Mouse (Mus musculus) kidney, adult 2 months (tissue): ENCODE measurements around the gene Itgam. TPM values are rescaled to one million over a fixed set of nuclear protein-coding genes. Genes with fewer than 3 reads are reported as not detected.

Source experiments
- DNase-seq: peaks from one replicate; pipeline ENCODE4 v3.0.0; 2021
- H3K27ac ChIP-seq: fragments of 200-500 bp; 2 replicates; pipeline ENCODE4 v1.5.1; 2012; ENCODE audit warnings: low read depth, low read length, control low read depth, inconsistent platforms; ENCODE audit not compliant: insufficient read depth
- H3K27me3 ChIP-seq: fragments of 200-500 bp; replicated peaks from 2 replicates; pipeline ENCODE4 v1.6.1; 2012; ENCODE audit warnings: mild to moderate bottlenecking, moderate library complexity, low read length, inconsistent platforms; ENCODE audit not compliant: control insufficient read depth, insufficient read depth
- H3K36me3 ChIP-seq: fragments of 200-500 bp; 2 replicates; pipeline ENCODE4 v1.6.1; 2012; ENCODE audit warnings: mild to moderate bottlenecking, moderate library complexity, low read length, inconsistent platforms; ENCODE audit not compliant: control insufficient read depth, insufficient read depth
- H3K4me1 ChIP-seq: fragments of 200-500 bp; 2 replicates; pipeline ENCODE4 v1.6.1; 2011; ENCODE audit warnings: low read length; ENCODE audit not compliant: control insufficient read depth, insufficient read depth
- H3K4me3 ChIP-seq: fragments of 200-500 bp; 2 replicates; pipeline ENCODE4 v1.5.1; 2011; ENCODE audit warnings: mild to moderate bottlenecking, low read depth, low read length, control low read depth; ENCODE audit not compliant: insufficient read depth
- CTCF ChIP-seq: fragments of 200-500 bp; conservative IDR thresholded peaks from 2 replicates; pipeline ENCODE4 v1.5.1; 2011; ENCODE audit warnings: low read depth, mild to moderate bottlenecking, control low read depth, low read length, moderate library complexity, mixed read lengths; ENCODE audit not compliant: insufficient read depth, insufficient read length
- POLR2A ChIP-seq: fragments of 200-500 bp; IDR thresholded peaks from one replicate; pipeline ENCODE4 v1.6.1; 2011; ENCODE audit warnings: low read depth, low read length, control low read depth
- WGBS: fragments of 180-500 bp; shearing (Covaris S2); methylation state at CpG from one replicate; pipeline ENCODE4 v1.1.7; 2018; 5-methylcytosine and 5-hydroxymethylcytosine counted together
- polyA plus RNA-seq: library from polyadenylated mRNA; depleted of rRNA; stranded (reverse); fragments of >200 nt; gene quantifications from 2 replicates; pipeline ENCODE4 v1.2.3, GENCODE M21; 2012

Itgam gene
- polyA plus RNA-seq, 1 experiment: 7.0 TPM

DNA sequence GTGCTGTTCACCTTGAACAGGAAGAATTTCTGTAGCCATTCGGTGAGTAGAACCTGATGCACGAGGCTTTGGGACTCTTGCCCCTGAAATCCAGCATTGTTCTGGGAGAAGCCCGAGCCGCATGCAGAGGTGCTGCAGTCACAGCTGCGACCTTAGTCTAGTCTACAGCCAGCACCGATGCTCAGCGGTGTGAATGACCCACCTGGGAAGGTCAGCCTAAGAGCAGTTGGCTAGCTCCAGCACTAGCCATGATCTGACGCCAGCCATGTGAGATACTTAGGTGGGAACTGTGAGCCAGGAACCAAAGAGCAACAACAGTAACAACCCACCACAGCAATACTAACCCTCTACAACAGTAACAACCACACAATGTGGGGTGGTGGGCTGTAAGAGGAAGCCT is 4.6 kb upstream of the Itgam start:
- 71% methylated on average over 8 of the region's 8 CpGs for WGBS
- no peak overlapping the region for H3K27ac ChIP-seq
- no peaks in the 10 kb centered on the region for H3K4me1 ChIP-seq
- H3K27me3 ChIP-seq: no peaks in the 10 kb centered on the region
- TF ChIP-seq POLR2A (no peak), CTCF (no peak)
- H3K36me3 ChIP-seq: no peaks in the 10 kb centered on the region
- H3K4me3 ChIP-seq: no peak overlapping the region
- no peak for DNase-seq

DNA sequence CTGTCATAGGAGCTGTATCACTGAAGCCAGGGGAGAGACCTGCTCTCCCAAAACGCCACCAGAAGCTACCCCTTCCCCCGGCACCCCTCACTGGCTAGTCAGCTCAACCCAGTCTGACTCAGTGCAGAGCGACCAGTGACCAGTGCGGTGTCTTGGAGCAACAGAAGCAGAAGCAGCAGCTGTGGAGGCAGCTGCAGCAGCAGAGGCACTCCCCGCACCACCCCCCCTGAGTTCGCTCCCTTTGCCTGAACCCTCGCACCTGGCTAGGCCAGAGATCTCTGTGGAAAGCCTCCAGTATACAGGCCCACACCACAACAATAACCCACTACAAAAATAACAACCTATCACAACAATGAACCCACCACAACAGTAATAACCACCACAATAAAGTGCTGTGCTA is 3.9 kb upstream of the Itgam start:
- H3K36me3 ChIP-seq: no peaks in the 10 kb centered on the region
- H3K4me1 ChIP-seq: no peaks in the 10 kb centered on the region
- H3K27ac ChIP-seq: no peak overlapping the region
- H3K27me3 ChIP-seq: no peaks in the 10 kb centered on the region
- 76% methylated on average over 7 of the region's 7 CpGs for WGBS
- H3K4me3 ChIP-seq: no peak overlapping the region
- no peak for TF ChIP-seq POLR2A
- TF ChIP-seq CTCF: no peak
- DNase-seq: no peak

DNA sequence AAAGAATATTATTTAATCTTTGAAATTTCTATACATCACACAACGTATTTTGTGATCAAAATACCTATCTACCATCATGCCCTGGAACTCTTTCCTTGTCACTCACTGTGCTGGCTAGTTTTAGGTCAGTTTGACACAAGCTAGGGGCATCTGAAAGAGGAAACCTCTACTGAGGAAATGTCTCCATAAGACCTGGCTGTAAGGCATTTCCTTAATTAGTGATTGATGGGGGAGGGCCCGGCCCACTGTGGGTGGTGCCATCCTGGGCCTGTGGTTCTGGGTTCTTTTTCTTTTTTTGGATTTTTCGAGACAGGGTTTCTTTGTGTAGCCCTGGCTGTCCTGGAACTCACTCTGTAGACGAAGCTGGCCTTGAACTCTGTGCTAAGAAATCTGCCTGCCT is 3.3 kb upstream of the Itgam start:
- Histone ChIP-seq H3K4me1 (no peaks in the 10 kb centered on the region), H3K27me3 (no peaks in the 10 kb centered on the region), H3K27ac (no peak overlapping the region), H3K36me3 (no peaks in the 10 kb centered on the region), H3K4me3 (no peak overlapping the region)
- TF ChIP-seq CTCF: no peak
- no peak for TF ChIP-seq POLR2A
- 78% methylated on average over 4 of the region's 4 CpGs for WGBS
- no peak for DNase-seq

DNA sequence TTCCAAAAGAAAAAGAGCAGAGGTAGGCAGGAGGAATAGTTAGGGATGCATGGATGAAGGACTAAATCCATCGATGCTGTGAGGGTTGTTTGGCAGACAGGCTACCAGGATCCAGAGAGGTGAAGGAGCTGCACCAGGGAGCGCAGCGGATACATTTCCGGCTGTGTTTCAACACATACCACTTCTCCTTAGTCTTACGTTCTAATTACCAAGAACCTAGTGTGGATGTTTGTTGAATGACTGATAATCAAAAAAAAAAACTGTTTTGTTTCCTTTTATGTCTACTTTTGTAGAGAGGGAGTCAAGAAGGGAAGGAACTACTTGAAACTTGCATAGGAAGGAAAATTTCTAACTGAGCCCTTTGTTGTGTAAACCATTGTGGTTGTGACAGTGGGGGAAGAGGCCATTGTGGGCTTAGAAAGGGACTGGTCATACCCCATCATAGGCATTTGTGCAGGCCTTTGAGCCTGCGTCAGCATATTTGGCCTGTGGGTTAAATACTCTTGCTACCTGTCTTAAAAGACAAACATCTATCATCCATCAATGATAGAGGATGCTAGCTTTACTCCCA is 856 bp downstream of the Itgam start:
- Histone ChIP-seq H3K27me3 (no peaks in the 10 kb centered on the region), H3K4me1 (no peaks in the 10 kb centered on the region), H3K36me3 (no peaks in the 10 kb centered on the region), H3K4me3 (no peak overlapping the region), H3K27ac (no peak overlapping the region)
- 90% methylated on average over 6 of the region's 6 CpGs for WGBS
- TF ChIP-seq CTCF: no peak
- no peak for TF ChIP-seq POLR2A
- DNase-seq: no peak

DNA sequence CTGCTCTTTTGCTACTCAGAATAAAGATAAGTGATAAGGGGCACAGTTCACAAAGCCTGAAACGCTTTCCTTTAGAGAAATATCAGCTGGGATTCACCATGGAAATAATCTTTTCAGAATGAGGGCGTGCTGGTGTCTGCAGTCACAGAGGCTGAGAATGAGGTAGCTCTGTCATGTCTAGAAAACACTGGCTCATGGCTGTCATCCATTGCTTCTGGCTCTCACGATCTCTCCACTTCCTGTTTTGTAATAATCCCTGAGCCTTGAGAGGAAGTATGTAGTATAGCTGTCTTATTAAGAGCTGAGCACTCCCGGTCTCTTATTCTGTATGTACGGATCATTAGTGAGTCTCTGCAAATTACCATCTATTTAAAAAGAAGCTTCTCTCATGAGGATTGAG is 3.1 kb downstream of the Itgam start:
- no peak overlapping the region for H3K4me3 ChIP-seq
- no peaks in the 10 kb centered on the region for H3K27me3 ChIP-seq
- 75% methylated on average over 5 of the region's 5 CpGs for WGBS
- no peak for DNase-seq
- TF ChIP-seq POLR2A (no peak), CTCF (no peak)
- no peak overlapping the region for H3K27ac ChIP-seq
- no peaks in the 10 kb centered on the region for H3K36me3 ChIP-seq
- no peaks in the 10 kb centered on the region for H3K4me1 ChIP-seq

DNA sequence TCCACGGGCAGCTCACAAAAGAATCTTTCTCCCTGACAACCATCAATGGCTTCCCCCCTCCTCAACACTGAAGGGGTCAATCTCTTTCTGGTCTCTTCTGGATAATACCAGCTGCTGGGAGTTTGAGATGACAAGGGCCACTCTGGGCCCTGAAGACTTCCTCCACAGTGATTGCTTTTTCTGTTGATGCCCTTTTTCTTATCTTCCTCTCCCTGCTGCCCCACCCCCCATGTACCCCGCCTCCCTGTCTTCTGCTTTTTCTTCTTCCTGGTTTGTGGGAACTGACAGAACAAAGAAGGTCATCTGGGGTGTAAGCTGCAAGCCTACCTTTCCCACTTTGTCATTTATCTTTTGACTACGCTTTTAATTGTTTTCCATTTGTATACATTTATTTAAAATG is 5.4 kb downstream of the Itgam start:
- WGBS: 77% methylated on average over 3 of the region's 3 CpGs
- Histone ChIP-seq H3K4me1 (no peaks in the 10 kb centered on the region), H3K4me3 (no peak overlapping the region), H3K36me3 (no peaks in the 10 kb centered on the region), H3K27ac (no peak overlapping the region), H3K27me3 (no peaks in the 10 kb centered on the region)
- no peak for TF ChIP-seq POLR2A
- no peak for TF ChIP-seq CTCF
- no peak for DNase-seq

DNA sequence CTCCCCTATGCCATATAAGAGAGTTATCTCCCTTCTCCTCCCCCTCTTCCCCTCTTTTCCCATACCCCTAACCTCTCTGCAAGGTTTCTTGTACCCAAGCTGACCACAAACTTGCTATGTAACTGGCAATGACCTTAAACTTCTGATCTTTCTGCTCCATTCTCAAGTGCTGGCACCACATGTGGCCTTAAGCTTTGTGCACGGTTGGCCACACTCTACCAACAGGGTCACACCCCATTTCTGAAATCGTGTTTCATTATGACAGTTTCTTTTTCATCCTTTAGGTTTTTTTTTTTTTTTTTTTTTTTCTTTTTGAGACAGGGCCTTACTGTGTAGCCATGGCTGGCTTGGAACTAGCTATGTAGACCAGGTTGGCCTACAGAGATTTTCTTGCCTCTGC is 7.4 kb downstream of the Itgam start:
- Histone ChIP-seq H3K4me1 (no peaks in the 10 kb centered on the region), H3K36me3 (no peaks in the 10 kb centered on the region), H3K4me3 (no peak overlapping the region), H3K27me3 (no peaks in the 10 kb centered on the region), H3K27ac (no peak overlapping the region)
- TF ChIP-seq POLR2A: no peak
- no peak for TF ChIP-seq CTCF
- no peak for DNase-seq
- 79% methylated on average over 2 of the region's 2 CpGs for WGBS
